In the genomic region with DNA sequence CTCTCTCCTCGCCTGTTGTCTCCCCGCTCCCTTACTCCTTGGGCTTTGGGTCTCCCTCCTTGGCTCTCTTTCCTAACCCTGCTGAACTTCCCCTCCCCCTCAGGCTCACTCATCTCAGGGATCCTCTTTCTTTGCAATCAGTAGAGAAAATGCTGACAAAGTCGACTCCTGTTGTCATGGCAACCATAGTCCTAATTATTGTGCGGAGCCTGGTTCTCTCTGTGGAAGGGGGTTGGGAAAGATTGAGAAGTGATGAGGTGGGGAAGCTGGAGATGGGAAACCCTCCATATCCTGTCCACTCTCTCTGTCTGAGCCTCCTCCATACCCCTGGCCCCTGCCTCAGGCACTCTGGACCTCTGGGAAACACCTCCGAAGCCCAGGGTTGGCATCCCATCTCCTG, we compare ENCODE assay signal across 10 mouse cellular contexts. TPM values are rescaled to one million over a fixed set of nuclear protein-coding genes. Genes with fewer than 3 reads are reported as not detected.
A peak's percentile ranks its signal among the peaks of the same experiment; 100 is the strongest.
DNase-seq lines count a peak whose midpoint lies in the region; ATAC-seq and TF ChIP-seq lines count a peak whose summit lies in the region.
"Had no signal": no experiment of that assay in that cellular context is flagged by ENCODE, and none has a peak within 500 bp of the region (broad histone marks: within the 10 kb centered on the region; RNA-seq: fewer than 3 reads in every experiment).

No protein-coding gene starts in this region.

- H3K36me3 ChIP-seq in forebrain, embryonic 10.5 days (replicated peaks), result peaks cover 53% of the 10 kb centered on the region
- H3K36me3 ChIP-seq in hindbrain, postnatal 0 days (ENCODE audit: insufficient read depth, low read length), result peaks cover 61% of the 10 kb centered on the region

- 37% methylated on average over 5 of the region's 5 CpGs for WGBS in forebrain, embryonic 10.5 days
- WGBS in hindbrain, postnatal 0 days, result 16% methylated on average over 5 of the region's 5 CpGs

- H3K27me3 ChIP-seq in forebrain, embryonic 10.5 days (ENCODE audit: poor library complexity, severe bottlenecking), result peaks cover 10% of the 10 kb centered on the region
- H3K27me3 ChIP-seq in hindbrain, postnatal 0 days (ENCODE audit: insufficient read depth, low read length), result no peaks in the 10 kb centered on the region

- H3K4me1 ChIP-seq in forebrain, embryonic 10.5 days, result peaks cover 65% of the 10 kb centered on the region
- H3K4me1 ChIP-seq in hindbrain, postnatal 0 days (ENCODE audit: insufficient read depth, low read length), result peaks cover 21% of the 10 kb centered on the region

- no peak overlapping the region for H3K9ac ChIP-seq in hindbrain, postnatal 0 days (replicated peaks; ENCODE audit: low read length)
- H3K9ac ChIP-seq: liver, embryonic 14.5 days had no signal

- H3K27ac ChIP-seq in forebrain, embryonic 10.5 days, result peak overlapping the region; percentile 89
- peak overlapping the region; percentile 75 for H3K27ac ChIP-seq in hindbrain, postnatal 0 days
- H3K27ac ChIP-seq: liver, embryonic 14.5 days had no signal

- H3K4me3 ChIP-seq in forebrain, embryonic 10.5 days, result peak overlapping the region; percentile 21
- H3K4me3 ChIP-seq in hindbrain, postnatal 0 days (ENCODE audit: low read length), result no peak overlapping the region

- H3K4me2 ChIP-seq in hindbrain, postnatal 0 days (ENCODE audit: low read depth, low read length), result 0 out of 2 replicates have a peak overlapping the region, but pooled peaks have one; percentile 9

- H3K9me3 ChIP-seq in forebrain, embryonic 10.5 days, result no peaks in the 10 kb centered on the region
- no peaks in the 10 kb centered on the region for H3K9me3 ChIP-seq in hindbrain, postnatal 0 days (ENCODE audit: low read length)

- TF ChIP-seq CTCF in hindbrain, postnatal 0 days (IDR thresholded peaks at IDR 0.05; ENCODE audit: low read depth), result no peak

- peak; percentile 79 to 86 for DNase-seq in right cerebral cortex, postnatal 10 days (ENCODE audit: low spot score in 2 of 2)
- DNase-seq in right cerebral cortex, postnatal 14 days, result no peak
- DNase-seq in forebrain, embryonic 10.5 days (ENCODE audit: extremely low spot score, low spot score), result peak; percentile 53
- peak; percentile 87 for DNase-seq in hindbrain, postnatal 0 days (ENCODE audit: low spot score)
- no peak for DNase-seq in testis, postnatal 10 days (ENCODE audit: low spot score)
- DNase-seq: cerebellum, adult 11-12 months; kidney, adult 11 months had no signal

- ATAC-seq in hindbrain, postnatal 0 days, result peak; percentile 57
- no peak for ATAC-seq in monocyte, adult 5-6 weeks (replicated peaks; ENCODE audit: insufficient number of reproducible peaks, low FRiP score, low TSS enrichment, poor library complexity, severe bottlenecking)
- ATAC-seq in granulocyte monocyte progenitor cell, adult 5-6 weeks (replicated peaks; ENCODE audit: poor library complexity, severe bottlenecking), result no peak

RNA-seq across cellular contexts. Expression of a gene that starts 24.2 kb away (rescaled TPM):
- not detected in 2 replicates for polyA plus RNA-seq in forebrain, embryonic 10.5 days (2016; fragmentation: Nextera tagmentation; extraction: Ambion mirVana)
- total RNA-seq in hindbrain, postnatal 0 days (2014; rRNA removed), result 0.21 and 1.2 TPM in 2 replicates
- 0.28 and 0.35 TPM in 2 replicates for polyA plus RNA-seq in hindbrain, postnatal 0 days (2015; fragmentation: Nextera tagmentation; extraction: Ambion mirVana)
- total RNA-seq in monocyte, adult 5-6 weeks (2017), result not detected in 3 replicates
- total RNA-seq in granulocyte monocyte progenitor cell, adult 5-6 weeks (2014; fragmentation: Nextera tagmentation), result not detected in 2 replicates
- not detected in 2 replicates for total RNA-seq in granulocyte monocyte progenitor cell, adult 5-6 weeks (2017)
- polyA plus RNA-seq: liver, embryonic 14.5 days had no signal

Comparison
In these comparisons a context has a peak if more than half of its experiments do, and no peak if none do; other contexts are left out.
1. DNase-seq: peak in right cerebral cortex, postnatal 10 days (2 of 2), forebrain, embryonic 10.5 days (single experiment) and hindbrain, postnatal 0 days (single experiment); none in right cerebral cortex, postnatal 14 days (single experiment) and testis, postnatal 10 days (single experiment).